Mouse (Mus musculus) colon, adult 2 months (tissue): Measurements from ENCODE around the gene Olfr573-ps1. TPM values are rescaled to one million over a fixed set of nuclear protein-coding genes. Genes with fewer than 3 reads are reported as not detected.

ENCODE experiments used
- polyA plus RNA-seq: library from polyadenylated mRNA; depleted of rRNA; stranded (reverse); fragments of >200 nt; gene quantifications from 2 replicates; pipeline ENCODE4 v1.2.3, GENCODE M21; 2012; rRNA removed

Olfr573-ps1 gene
- not detected in 2 replicates for polyA plus RNA-seq

GRCm38 (mm10) chr7:102942475-102942874, at the start of gene Olfr573-ps1:
TSS of gene Olfr573-ps1 (minus strand) at chr7:102942575.

GRCm38 (mm10) chr7:102989224-102989623, 46.8 kb upstream of the Olfr573-ps1 start, which contains the start of gene Olfr578:
TSS of gene Olfr578 (minus strand) at chr7:102989324.

GRCm38 (mm10) chr7:102975843-102976242, 33.5 kb upstream of the Olfr573-ps1 start, which contains the start of gene Olfr577:
TSS of gene Olfr577 (minus strand) at chr7:102975943.

DNA sequence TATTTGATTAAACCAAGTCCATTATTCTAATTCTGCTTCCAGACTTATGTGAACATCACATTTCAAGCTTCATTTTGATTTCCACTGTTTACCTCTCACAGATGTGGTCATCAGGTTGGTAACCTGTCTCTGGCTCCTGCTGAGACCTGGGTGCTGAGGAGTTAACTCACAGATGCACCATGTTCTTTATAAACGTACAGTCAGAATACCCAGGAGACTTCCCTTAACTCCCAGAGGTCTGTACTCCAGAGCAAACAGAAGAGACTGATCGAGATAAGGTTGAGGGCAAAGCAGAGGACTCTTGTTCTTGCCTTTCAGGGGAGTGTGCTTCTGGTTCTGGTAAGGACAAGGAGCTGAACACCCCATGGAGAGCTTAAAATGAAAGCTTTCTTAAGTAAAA, 20.0 kb upstream of the Olfr573-ps1 start, which contains the start of gene Olfr576:
TSS of gene Olfr576 (plus strand) at position 301 of the 400 bp plus-strand sequence.

DNA sequence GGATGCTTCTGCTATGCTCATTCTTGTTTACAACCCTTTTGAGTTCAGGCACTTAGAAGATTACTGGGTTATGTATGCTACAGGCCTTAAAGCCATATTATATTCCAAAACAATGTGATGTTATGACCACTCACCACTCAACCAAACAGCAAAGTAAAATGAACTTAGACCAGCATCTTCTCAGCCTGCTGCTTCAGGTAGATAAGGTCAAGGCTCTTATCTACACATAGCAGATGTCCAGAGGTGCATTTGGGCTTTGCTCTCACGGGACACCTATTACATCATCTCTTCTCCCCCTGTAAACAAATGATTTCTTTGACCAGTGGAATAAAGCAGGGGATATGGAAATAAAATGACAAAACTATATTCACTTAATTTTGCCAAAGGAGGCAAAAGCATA, 16.2 kb upstream of the Olfr573-ps1 start, which contains the start of gene Olfr575:
TSS of gene Olfr575 (minus strand) at position 183 of the 400 bp plus-strand sequence.

DNA sequence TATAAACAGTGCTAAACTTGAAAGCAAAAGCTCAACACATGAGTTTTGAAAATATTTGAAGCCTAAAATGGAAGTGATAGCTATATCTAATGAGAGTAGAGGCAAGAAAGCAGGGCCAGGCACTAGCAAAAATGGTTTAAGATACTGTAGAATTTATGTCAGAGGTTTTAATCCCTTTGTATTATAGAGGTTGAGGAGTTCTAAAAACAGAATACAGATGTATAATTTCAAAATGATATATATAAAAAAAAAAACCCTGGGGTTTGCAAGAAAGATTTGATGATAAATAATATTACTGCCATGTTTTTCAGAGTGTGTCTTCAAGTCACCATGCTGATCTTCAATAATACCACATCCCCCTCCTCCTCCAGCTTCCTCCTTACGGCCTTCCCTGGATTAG, 5.8 kb upstream of the Olfr573-ps1 start, which contains the start of gene Olfr574:
TSS of gene Olfr574 (plus strand) at position 301 of the 400 bp plus-strand sequence.

DNA sequence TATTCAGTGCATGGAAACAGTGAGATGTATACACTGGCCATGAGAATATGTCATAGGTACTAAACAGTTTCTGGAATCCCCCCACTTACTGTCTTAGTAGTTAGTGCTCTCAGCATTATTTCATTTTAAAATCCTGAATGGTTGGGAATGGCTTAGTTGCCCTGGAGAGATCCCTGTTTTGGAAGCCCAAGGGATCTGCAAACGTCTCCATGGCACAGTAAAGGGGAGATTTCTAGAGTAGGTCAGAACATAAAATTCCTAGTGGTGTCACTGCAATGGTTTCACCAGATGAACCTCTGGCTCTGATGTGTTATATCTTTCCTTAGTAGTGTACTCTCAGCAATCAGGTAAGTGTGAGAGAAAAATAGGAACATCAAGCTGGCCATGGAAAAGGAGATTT, 18.3 kb downstream of the Olfr573-ps1 start, which contains the start of gene Olfr572:
TSS of gene Olfr572 (plus strand) at position 301 of the 400 bp plus-strand sequence.

DNA sequence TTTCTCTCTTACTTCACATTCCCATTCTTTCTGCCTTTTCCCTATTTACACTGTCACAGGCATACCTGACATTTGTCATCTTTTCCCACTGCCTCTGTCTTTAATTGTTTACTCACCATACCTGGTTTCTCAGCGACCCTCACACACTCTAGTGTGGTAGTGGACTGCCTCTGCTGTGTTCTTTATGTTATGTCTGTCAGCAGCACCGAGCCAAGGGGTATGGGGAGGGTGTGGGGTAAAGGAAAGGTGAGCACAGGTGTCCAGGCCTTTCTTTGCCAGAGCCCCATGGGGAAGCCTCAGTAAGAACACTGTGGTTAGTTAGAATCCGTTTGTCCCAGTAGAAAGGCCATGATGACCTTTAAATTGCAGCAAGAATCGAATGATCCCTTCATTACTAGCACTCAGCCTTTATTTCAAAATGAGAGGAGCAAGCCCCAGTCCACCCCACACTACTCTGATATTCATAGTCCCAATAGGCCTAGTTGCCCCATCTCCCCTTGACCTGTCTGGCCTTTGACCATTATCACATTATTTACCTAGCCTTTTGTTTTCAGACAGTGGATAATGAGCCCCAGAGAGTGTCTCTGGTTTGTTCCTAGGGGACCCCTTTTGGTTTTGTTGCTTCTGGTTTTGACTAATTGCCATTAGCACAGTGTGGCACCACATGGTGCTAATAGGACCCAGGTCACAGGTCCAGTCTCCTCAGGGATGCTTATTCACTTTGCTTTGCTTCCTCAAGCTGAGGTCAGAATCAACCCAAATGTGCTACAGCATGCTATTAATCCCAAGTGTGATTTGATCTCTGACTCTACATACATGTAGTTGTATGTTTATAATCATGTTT, 25.1 kb downstream of the Olfr573-ps1 start, which contains the start of gene Olfr571:
TSS of gene Olfr571 (minus strand) at position 505 of the 844 bp plus-strand sequence.

Other genes starting within 250 kb of the Olfr573-ps1 start
- gene Olfr557, start 246.7 kb downstream of the Olfr573-ps1 start, polyA plus RNA-seq: not detected in 2 replicates
- 0.90 and 1.6 TPM in 2 replicates for gene Olfr558, start 240.4 kb downstream of the Olfr573-ps1 start, polyA plus RNA-seq
- 0.12 and 0.20 TPM in 2 replicates for gene Olfr33, start 223.5 kb downstream of the Olfr573-ps1 start, polyA plus RNA-seq
- not detected in 2 replicates for gene Olfr559, start 215.1 kb downstream of the Olfr573-ps1 start, polyA plus RNA-seq
- 0.14 and 0.16 TPM in 2 replicates for gene Olfr560, start 183.2 kb downstream of the Olfr573-ps1 start, polyA plus RNA-seq
- 7.7 and 9.7 TPM in 2 replicates for gene Olfr78, start 183.1 kb downstream of the Olfr573-ps1 start, polyA plus RNA-seq
- gene Olfr561, start 171.4 kb downstream of the Olfr573-ps1 start, polyA plus RNA-seq: not detected in 2 replicates
- not detected in 2 replicates for gene Olfr564, start 139.1 kb downstream of the Olfr573-ps1 start, polyA plus RNA-seq
- gene Olfr566, start 83.8 kb downstream of the Olfr573-ps1 start, polyA plus RNA-seq: not detected in 2 replicates
- gene Olfr568, start 65.5 kb downstream of the Olfr573-ps1 start, polyA plus RNA-seq: not detected in 2 replicates
- gene Olfr569, start 51.7 kb downstream of the Olfr573-ps1 start, polyA plus RNA-seq: not detected in 2 replicates
- not detected in 2 replicates for gene Olfr570, start 48.0 kb downstream of the Olfr573-ps1 start, polyA plus RNA-seq
- gene Olfr571, start 25.0 kb downstream of the Olfr573-ps1 start, polyA plus RNA-seq: not detected in 2 replicates
- gene Olfr572, start 18.2 kb downstream of the Olfr573-ps1 start, polyA plus RNA-seq: not detected in 2 replicates
- gene Olfr574, start 5.9 kb upstream of the Olfr573-ps1 start, polyA plus RNA-seq: not detected in 2 replicates
- not detected in 2 replicates for gene Olfr575, start 16.2 kb upstream of the Olfr573-ps1 start, polyA plus RNA-seq
- gene Olfr576, start 20.1 kb upstream of the Olfr573-ps1 start, polyA plus RNA-seq: not detected in 2 replicates
- gene Olfr577, start 33.4 kb upstream of the Olfr573-ps1 start, polyA plus RNA-seq: not detected in 2 replicates
- gene Olfr578, start 46.7 kb upstream of the Olfr573-ps1 start, polyA plus RNA-seq: not detected in 2 replicates
- not detected in 2 replicates for gene Olfr582, start 95.4 kb upstream of the Olfr573-ps1 start, polyA plus RNA-seq
- gene Olfr583, start 108.7 kb upstream of the Olfr573-ps1 start, polyA plus RNA-seq: not detected in 2 replicates
- not detected in 2 replicates for gene Olfr584, start 139.3 kb upstream of the Olfr573-ps1 start, polyA plus RNA-seq
- not detected in 2 replicates for gene Olfr585, start 155.1 kb upstream of the Olfr573-ps1 start, polyA plus RNA-seq
- gene Olfr586, start 183.1 kb upstream of the Olfr573-ps1 start, polyA plus RNA-seq: not detected in 2 replicates
- not detected in 2 replicates for gene Olfr588-ps1, start 198.3 kb upstream of the Olfr573-ps1 start, polyA plus RNA-seq
- gene Olfr589, start 213.8 kb upstream of the Olfr573-ps1 start, polyA plus RNA-seq: not detected in 2 replicates
- not detected in 2 replicates for gene Olfr591, start 235.8 kb upstream of the Olfr573-ps1 start, polyA plus RNA-seq
- not detected in 2 replicates for gene Olfr592, start 242.2 kb upstream of the Olfr573-ps1 start, polyA plus RNA-seq